Mouse (Mus musculus) G1E (cell line): ENCODE results near the gene Lats2.

Source experiments
- CTCF ChIP-seq: IDR thresholded peaks from 2 replicates; pipeline ENCODE4 v1.5.1; 2012; ENCODE audit warnings: low read depth, low read length, inconsistent platforms, mixed read lengths
- TAL1 ChIP-seq: conservative IDR thresholded peaks from 2 replicates; pipeline ENCODE4 v1.6.1; 2012; ENCODE audit warnings: low read depth, low read length, inconsistent platforms, mixed read lengths

- TF ChIP-seq CTCF (no peak), TAL1 (no peak)
Observed at GRCm38 (mm10) chr14:57744547-57744946, 13.6 kb downstream of the Lats2 start.
